ENCODE assay signal across 16 mouse cellular contexts in genomic region chr15:11412542-11412941, GRCm38 (mm10).
"Had no signal": no experiment of that assay in that cellular context is flagged by ENCODE, and none has a peak within 500 bp of the region (broad histone marks: within the 10 kb centered on the region; RNA-seq: fewer than 3 reads in every experiment).

No protein-coding gene starts in this region.

- DNase-seq: retina, postnatal 1 day; right cerebral cortex, adult 18-20 months; right cerebral cortex, postnatal 14 days; right cerebral cortex, postnatal 25 days; right cerebral cortex, postnatal 4 days; spleen, adult 18-20 months; thymus, adult 18-20 months; thymus, adult 2 months; thymus, postnatal 14 days; thymus, postnatal 25 days; thymus, postnatal 36 days; thymus, postnatal 4 days had no signal

- H3K4me3 ChIP-seq: neural tube, embryonic 13.5 days; neural tube, embryonic 15.5 days; stomach, embryonic 15.5 days had no signal

- H3K27ac ChIP-seq: neural tube, embryonic 13.5 days; neural tube, embryonic 15.5 days; stomach, embryonic 15.5 days; stomach, postnatal 0 days had no signal

- H3K4me1 ChIP-seq: neural tube, embryonic 13.5 days; neural tube, embryonic 15.5 days; stomach, embryonic 15.5 days had no signal

- H3K9ac ChIP-seq: neural tube, embryonic 13.5 days; neural tube, embryonic 15.5 days; stomach, embryonic 15.5 days had no signal

- H3K27me3 ChIP-seq: neural tube, embryonic 13.5 days; neural tube, embryonic 15.5 days; stomach, embryonic 15.5 days had no signal

- H3K36me3 ChIP-seq: neural tube, embryonic 13.5 days; neural tube, embryonic 15.5 days; stomach, embryonic 15.5 days had no signal
